Mouse (Mus musculus): ENCODE results near the gene Ptgfr.
A peak's percentile ranks its signal among the peaks of the same experiment; 100 is the strongest.

- TF ChIP-seq POLR2A (IDR thresholded peaks at IDR 0.05; ENCODE audit: low read depth, low read length) (no peak), CTCF (IDR thresholded peaks at IDR 0.05; ENCODE audit: extremely low read depth, insufficient read length, insufficient replicate concordance, low read depth, low read length) (peak; percentile 26; the same call in 1 of the 2 replicates)
Measured at GRCm38 (mm10) chr3:151836871-151837680, at the start of gene Ptgfr.
